Mouse (Mus musculus) heart, embryonic 11.5 days (tissue): ENCODE results near the gene Tspan18. TPM values are rescaled to one million over a fixed set of nuclear protein-coding genes. Genes with fewer than 3 reads are reported as not detected.

Experiments used
- ATAC-seq: fragments of 200-750 bp; cut with Nextera tagmentation; replicated peaks from 2 replicates; pipeline ENCODE4 v1.8.0; 2017; ENCODE audit warnings: moderate library complexity; ENCODE audit not compliant: insufficient number of reproducible peaks, low FRiP score, low TSS enrichment
- H3K27ac ChIP-seq: fragments of 300-500 bp; sonication (generic); 2 replicates; pipeline ENCODE4 v1.5.1; 2014; ENCODE audit warnings: mild to moderate bottlenecking, low read depth, low read length
- H3K27me3 ChIP-seq: fragments of 300-500 bp; sonication (generic); 2 replicates; pipeline ENCODE4 v1.6.1; 2014; ENCODE audit warnings: mild to moderate bottlenecking, low read length, mixed read lengths; ENCODE audit not compliant: control insufficient read depth, insufficient read depth
- H3K36me3 ChIP-seq: fragments of 300-500 bp; sonication (generic); 2 replicates; pipeline ENCODE4 v1.6.1; 2014; ENCODE audit warnings: mild to moderate bottlenecking, low read length, moderate library complexity, mixed read lengths; ENCODE audit not compliant: control insufficient read depth, insufficient read depth
- H3K4me1 ChIP-seq: fragments of 300-500 bp; sonication (generic); 2 replicates; pipeline ENCODE4 v1.6.1; 2014; ENCODE audit warnings: low read length; ENCODE audit not compliant: control insufficient read depth, insufficient read depth
- H3K4me2 ChIP-seq: fragments of 300-500 bp; sonication (generic); 2 replicates; pipeline ENCODE4 v1.6.1; 2014; ENCODE audit warnings: mild to moderate bottlenecking, moderate library complexity
- H3K4me3 ChIP-seq: fragments of 300-500 bp; sonication (generic); 2 replicates; pipeline ENCODE4 v1.5.1; 2014; ENCODE audit warnings: low read depth, low read length
- H3K9ac ChIP-seq: fragments of 300-500 bp; sonication (generic); 2 replicates; pipeline ENCODE4 v1.6.1; 2014; ENCODE audit warnings: mild to moderate bottlenecking, low read depth, low read length, moderate library complexity
- H3K9me3 ChIP-seq: fragments of 300-500 bp; sonication (generic); replicated peaks from 2 replicates; pipeline ENCODE4 v1.6.1; 2016; ENCODE audit warnings: low read length; ENCODE audit not compliant: control insufficient read depth
- WGBS: fragments of 180-500 bp; shearing (Covaris S2); extraction: QIAGEN DNeasy Blood & Tissue Kit; methylation state at CpG from one replicate; pipeline ENCODE4 v1.1.7; 2014; ENCODE audit not compliant: insufficient replicate concordance; 5-methylcytosine and 5-hydroxymethylcytosine counted together
- polyA plus RNA-seq: library from polyadenylated mRNA; unstranded; fragments of >200 nt; fragmentation: Nextera tagmentation; extraction: Ambion mirVana; gene quantifications from 2 replicates; pipeline ENCODE4 v1.2.1, GENCODE M21; 2014

Tspan18 gene
- polyA plus RNA-seq, 1 experiment from 2014 or later, result 75.5 TPM

- no peaks in the 10 kb centered on the region for H3K36me3 ChIP-seq
- H3K4me2 ChIP-seq, result no peak overlapping the region
- peak overlapping the region; percentile 30; the same call in 1 of the 2 replicates for H3K9ac ChIP-seq
- no peak overlapping the region for H3K4me3 ChIP-seq
- no peaks in the 10 kb centered on the region for H3K27me3 ChIP-seq
- H3K27ac ChIP-seq, result peak overlapping the region; percentile 38; the same call in 1 of the 2 replicates
- ATAC-seq, result no peak
- 45% methylated on average over 15 of the region's 15 CpGs for WGBS
- H3K9me3 ChIP-seq, result no peaks in the 10 kb centered on the region
- H3K4me1 ChIP-seq, result peaks cover 73% of the 10 kb centered on the region
Measured at GRCm38 (mm10) chr2:93313768-93314632, 20.3 kb downstream of the Tspan18 start.

DNA sequence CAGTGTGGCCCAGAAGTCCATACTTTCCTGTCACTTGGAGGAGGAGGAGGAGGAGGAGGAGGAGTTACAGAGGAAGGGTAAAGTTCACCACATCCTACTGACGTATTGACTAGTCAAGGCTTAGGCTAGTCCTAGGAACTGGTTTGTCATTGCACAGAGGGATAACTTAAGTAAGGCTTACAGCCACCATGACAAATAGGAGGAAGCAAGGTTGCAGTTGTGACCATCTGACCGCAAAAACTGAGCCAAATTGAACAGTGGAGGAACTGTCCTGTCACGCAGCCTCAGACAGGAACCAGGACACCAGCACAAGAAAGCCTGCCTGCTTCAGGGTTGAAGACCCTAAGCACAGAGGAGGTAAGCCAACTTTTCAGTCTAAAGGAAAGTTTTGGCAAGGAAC lies 21.8 kb downstream of the Tspan18 start:
- Histone ChIP-seq H3K4me2 (no peak overlapping the region), H3K27me3 (no peaks in the 10 kb centered on the region), H3K4me3 (no peak overlapping the region), H3K36me3 (no peaks in the 10 kb centered on the region), H3K27ac (no peak overlapping the region), H3K9ac (no peak overlapping the region), H3K4me1 (peaks cover 67% of the 10 kb centered on the region), H3K9me3 (no peaks in the 10 kb centered on the region)
- no peak for ATAC-seq
- WGBS, result 56% methylated on average over 3 of the region's 3 CpGs

- peaks cover 64% of the 10 kb centered on the region for H3K4me1 ChIP-seq
- H3K4me3 ChIP-seq, result no peak overlapping the region
- no peaks in the 10 kb centered on the region for H3K27me3 ChIP-seq
- H3K4me2 ChIP-seq, result peak overlapping the region; percentile 43
- H3K27ac ChIP-seq, result peak overlapping the region; percentile 80
- H3K9ac ChIP-seq, result peak overlapping the region; percentile 64
- peak; percentile 71 for ATAC-seq
- H3K36me3 ChIP-seq, result 0 out of 2 replicates have a peak, but pooled peaks cover 3% of the 10 kb centered on the region
- no peaks in the 10 kb centered on the region for H3K9me3 ChIP-seq
- 28% methylated on average over 14 of the region's 14 CpGs for WGBS
Measured at GRCm38 (mm10) chr2:93309724-93310413, 24.4 kb downstream of the Tspan18 start.

- 79% methylated on average over 4 of the region's 4 CpGs for WGBS
- no peaks in the 10 kb centered on the region for H3K27me3 ChIP-seq
- ATAC-seq, result no peak
- no peak overlapping the region for H3K4me2 ChIP-seq
- peaks cover 57% of the 10 kb centered on the region for H3K4me1 ChIP-seq
- no peak overlapping the region for H3K27ac ChIP-seq
- no peaks in the 10 kb centered on the region for H3K9me3 ChIP-seq
- no peak overlapping the region for H3K9ac ChIP-seq
- no peak overlapping the region for H3K4me3 ChIP-seq
- H3K36me3 ChIP-seq, result 0 out of 2 replicates have a peak, but pooled peaks cover 3% of the 10 kb centered on the region
Measured at GRCm38 (mm10) chr2:93306898-93307297, 27.4 kb downstream of the Tspan18 start.

DNA sequence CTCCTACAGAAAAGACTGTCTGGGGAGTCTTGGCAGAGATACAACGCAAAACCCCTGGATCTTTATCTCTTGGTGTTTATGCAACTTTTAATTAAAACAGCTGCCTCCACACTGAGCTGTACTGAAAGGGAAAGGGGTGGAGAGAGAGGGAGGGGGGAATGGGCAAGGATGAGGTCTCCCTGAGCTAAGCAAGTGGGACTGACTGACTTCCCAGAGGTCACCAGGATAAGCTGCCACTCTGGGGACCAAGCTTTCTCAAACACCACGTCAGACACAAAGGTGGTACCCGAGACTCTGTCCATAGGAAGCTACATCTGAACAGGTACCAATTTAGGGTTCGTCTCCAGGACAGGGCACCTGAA lies 30.1 kb downstream of the Tspan18 start:
- Histone ChIP-seq H3K36me3 (0 out of 2 replicates have a peak, but pooled peaks cover 3% of the 10 kb centered on the region), H3K4me2 (0 out of 2 replicates have a peak overlapping the region, but pooled peaks have one; percentile 4), H3K9me3 (no peaks in the 10 kb centered on the region), H3K4me3 (no peak overlapping the region), H3K27ac (peak overlapping the region; percentile 94), H3K27me3 (no peaks in the 10 kb centered on the region), H3K4me1 (peaks cover 39% of the 10 kb centered on the region), H3K9ac (peak overlapping the region; percentile 30; the same call in 1 of the 2 replicates)
- ATAC-seq, result no peak
- 42% methylated on average over 4 of the region's 4 CpGs for WGBS

- H3K9ac ChIP-seq, result peak overlapping the region; percentile 30; the same call in 1 of the 2 replicates
- H3K9me3 ChIP-seq, result no peaks in the 10 kb centered on the region
- peaks cover 34% of the 10 kb centered on the region for H3K4me1 ChIP-seq
- WGBS, result 18% methylated on average over 16 of the region's 16 CpGs
- H3K36me3 ChIP-seq, result 0 out of 2 replicates have a peak, but pooled peaks cover 3% of the 10 kb centered on the region
- no peaks in the 10 kb centered on the region for H3K27me3 ChIP-seq
- 0 out of 2 replicates have a peak overlapping the region, but pooled peaks have one; percentile 4 for H3K4me2 ChIP-seq
- peak; percentile 61; the same call in 1 of the 2 replicates for ATAC-seq
- H3K4me3 ChIP-seq, result no peak overlapping the region
- H3K27ac ChIP-seq, result peak overlapping the region; percentile 94
Measured at GRCm38 (mm10) chr2:93303585-93304272, 30.6 kb downstream of the Tspan18 start.

DNA sequence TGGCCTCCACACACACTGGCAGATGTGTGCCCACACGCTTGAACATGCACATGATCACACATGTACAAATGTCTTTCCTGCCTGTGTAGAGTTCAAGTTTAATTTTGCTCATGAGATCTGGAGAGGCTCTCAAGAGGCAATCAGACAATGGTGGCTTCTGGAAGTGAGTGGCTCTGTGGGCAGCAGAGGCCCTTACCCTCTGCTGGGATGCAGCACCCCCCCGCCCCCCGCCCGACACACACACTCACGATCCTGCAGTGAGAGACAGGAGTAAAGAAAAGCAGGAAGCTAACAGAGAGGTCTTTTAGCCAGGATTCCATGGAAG lies 31.1 kb downstream of the Tspan18 start:
- Histone ChIP-seq H3K4me3 (no peak overlapping the region), H3K4me1 (peaks cover 31% of the 10 kb centered on the region), H3K9me3 (no peaks in the 10 kb centered on the region), H3K9ac (0 out of 2 replicates have a peak overlapping the region, but pooled peaks have one; percentile 30), H3K36me3 (0 out of 2 replicates have a peak, but pooled peaks cover 3% of the 10 kb centered on the region), H3K4me2 (no peak overlapping the region), H3K27me3 (no peaks in the 10 kb centered on the region), H3K27ac (peak overlapping the region; percentile 94)
- no peak for ATAC-seq
- WGBS, result 57% methylated on average over 5 of the region's 5 CpGs

GRCm38 (mm10) chr2:93297656-93298055 lies 36.6 kb downstream of the Tspan18 start:
- no peaks in the 10 kb centered on the region for H3K27me3 ChIP-seq
- ATAC-seq, result no peak
- no peak overlapping the region for H3K4me3 ChIP-seq
- peaks cover 8% of the 10 kb centered on the region; the same call in 1 of the 2 replicates for H3K36me3 ChIP-seq
- no peak overlapping the region for H3K4me2 ChIP-seq
- no peaks in the 10 kb centered on the region for H3K9me3 ChIP-seq
- no peak overlapping the region for H3K27ac ChIP-seq
- H3K4me1 ChIP-seq, result peaks cover 4% of the 10 kb centered on the region
- 56% methylated on average over 3 of the region's 3 CpGs for WGBS
- H3K9ac ChIP-seq, result no peak overlapping the region
